Mouse (Mus musculus) hindbrain, postnatal 0 days (tissue): Measurements from ENCODE around the gene Vwa2. TPM values are rescaled to one million over a fixed set of nuclear protein-coding genes. Genes with fewer than 3 reads are reported as not detected.

ENCODE experiments used
- ATAC-seq: fragments of 200-750 bp; cut with Nextera tagmentation; 2 replicates; pipeline ENCODE4 v1.8.0; 2017; ENCODE audit warnings: mild to moderate bottlenecking, moderate TSS enrichment, moderate library complexity
- DNase-seq: peaks from one replicate; pipeline ENCODE4 v3.0.0-alpha.2; 2015; ENCODE audit warnings: low spot score
- H3K27ac ChIP-seq: fragments of 300-500 bp; sonication (generic); 2 replicates; pipeline ENCODE4 v1.5.1; 2014; ENCODE audit warnings: mild to moderate bottlenecking
- H3K27me3 ChIP-seq: fragments of 300-500 bp; sonication (generic); 2 replicates; pipeline ENCODE4 v1.6.1; 2014; ENCODE audit warnings: low read length, mixed read lengths; ENCODE audit not compliant: insufficient read depth
- H3K36me3 ChIP-seq: fragments of 300-500 bp; sonication (generic); 2 replicates; pipeline ENCODE4 v1.6.1; 2014; ENCODE audit warnings: low read length, mixed read lengths; ENCODE audit not compliant: insufficient read depth
- H3K4me1 ChIP-seq: fragments of 300-500 bp; sonication (generic); 2 replicates; pipeline ENCODE4 v1.6.1; 2014; ENCODE audit warnings: antibody characterized with exemption, low read length, mixed read lengths; ENCODE audit not compliant: insufficient read depth
- H3K4me2 ChIP-seq: fragments of 300-500 bp; sonication (generic); 2 replicates; pipeline ENCODE4 v1.6.1; 2014; ENCODE audit warnings: low read depth, mild to moderate bottlenecking, low read length, moderate library complexity, mixed read lengths
- H3K4me3 ChIP-seq: fragments of 300-500 bp; sonication (generic); 2 replicates; pipeline ENCODE4 v1.5.1; 2014; ENCODE audit warnings: low read length
- H3K9ac ChIP-seq: fragments of 300-500 bp; sonication (generic); replicated peaks from 2 replicates; pipeline ENCODE4 v1.6.1; 2014; ENCODE audit warnings: mild to moderate bottlenecking, low read length, moderate library complexity, mixed read lengths
- H3K9me3 ChIP-seq: fragments of 300-500 bp; sonication (generic); 2 replicates; pipeline ENCODE4 v1.6.1; 2016; ENCODE audit warnings: low read length, mixed read lengths
- CTCF ChIP-seq: IDR thresholded peaks from 2 replicates; pipeline ENCODE4 v1.5.1; 2016; ENCODE audit warnings: antibody characterized with exemption, control low read depth, low read depth
- WGBS: fragments of 180-500 bp; shearing (Covaris S2); extraction: QIAGEN DNeasy Blood & Tissue Kit; methylation state at CpG from one replicate; pipeline ENCODE4 v1.1.7; 2014; 5-methylcytosine and 5-hydroxymethylcytosine counted together
- polyA plus RNA-seq: library from polyadenylated mRNA; unstranded; fragments of >200 nt; fragmentation: Nextera tagmentation; extraction: Ambion mirVana; gene quantifications from 2 replicates; pipeline ENCODE4 v1.2.1, GENCODE M21; 2015
- total RNA-seq: library from RNA; depleted of rRNA; stranded (reverse); fragments of >200 nt; gene quantifications from 2 replicates; pipeline ENCODE4 v1.2.3, GENCODE M21; 2014

Vwa2 gene
- total and polyA plus RNA-seq, 2 experiments from 2014 or later = 0.64 to 1.6 TPM

DNA sequence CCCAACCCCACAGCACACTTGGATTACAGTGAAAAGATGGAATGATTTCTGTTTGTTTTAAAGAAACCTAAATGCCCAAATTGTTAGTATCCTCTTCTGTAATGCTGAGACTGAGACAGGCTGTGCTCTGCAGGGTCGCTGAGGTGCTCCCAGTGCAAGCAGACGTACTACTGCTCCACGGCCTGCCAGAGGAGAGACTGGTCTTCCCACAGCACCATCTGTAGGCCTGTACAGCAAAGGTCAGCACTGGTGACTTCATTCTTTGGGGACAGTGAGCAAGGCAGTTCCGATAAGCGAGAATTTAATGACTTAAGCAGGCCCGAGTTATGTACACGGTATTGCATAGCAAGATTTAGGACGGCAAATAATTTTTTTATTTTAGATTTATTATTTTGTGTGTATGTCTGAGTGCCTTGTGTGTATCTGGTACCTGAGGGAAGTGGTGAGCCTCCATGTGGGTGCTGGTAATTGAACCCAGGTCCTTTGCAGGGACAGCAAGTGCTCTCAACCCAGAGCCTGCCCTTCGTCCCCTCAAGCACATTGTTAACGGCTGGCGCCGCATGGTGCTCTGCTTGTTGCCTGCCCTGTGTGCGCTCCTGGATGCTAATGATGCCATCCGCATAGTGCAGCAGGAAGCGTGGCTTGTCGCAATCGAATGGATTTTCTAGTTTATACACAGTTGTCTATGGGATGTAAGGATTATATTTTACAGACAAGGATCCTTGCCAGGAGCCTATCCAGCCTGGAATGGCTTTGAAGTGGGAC, 34.9 kb upstream of the Vwa2 start:
- peak; percentile 43; the same call in 1 of the 2 replicates for TF ChIP-seq CTCF
- H3K9ac ChIP-seq = no peak overlapping the region
- H3K36me3 ChIP-seq = no peaks in the 10 kb centered on the region
- no peaks in the 10 kb centered on the region for H3K4me1 ChIP-seq
- no peak overlapping the region for H3K27ac ChIP-seq
- H3K4me2 ChIP-seq = no peak overlapping the region
- WGBS = 59% methylated on average over 17 of the region's 17 CpGs
- H3K4me3 ChIP-seq = no peak overlapping the region
- no peaks in the 10 kb centered on the region for H3K9me3 ChIP-seq
- ATAC-seq = no peak
- DNase-seq = peak; percentile 18
- no peaks in the 10 kb centered on the region for H3K27me3 ChIP-seq

DNA sequence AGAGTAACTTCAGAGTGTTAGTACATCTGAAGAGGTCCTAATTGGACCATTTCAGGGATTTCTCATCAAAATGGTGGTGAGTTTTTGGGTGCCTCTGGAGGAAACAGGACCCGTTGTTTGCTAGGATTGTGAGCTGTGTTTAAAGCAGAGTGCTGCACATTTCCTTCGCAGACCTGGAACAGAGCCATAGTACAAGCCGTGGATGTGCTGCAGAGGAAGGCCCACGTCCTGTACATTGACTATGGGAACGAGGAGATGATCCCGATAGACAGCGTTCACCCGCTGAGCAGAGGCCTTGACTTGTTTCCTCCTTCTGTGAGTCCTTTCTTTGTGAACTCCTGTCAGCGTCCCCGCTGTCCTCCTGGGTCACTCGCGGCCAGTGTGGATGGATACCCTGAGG, 31.1 kb upstream of the Vwa2 start:
- no peak for ATAC-seq
- Histone ChIP-seq H3K9ac (no peak overlapping the region), H3K36me3 (no peaks in the 10 kb centered on the region), H3K4me2 (no peak overlapping the region), H3K9me3 (no peaks in the 10 kb centered on the region), H3K27me3 (no peaks in the 10 kb centered on the region), H3K27ac (no peak overlapping the region), H3K4me1 (no peaks in the 10 kb centered on the region), H3K4me3 (no peak overlapping the region)
- no peak for DNase-seq
- TF ChIP-seq CTCF = no peak
- 63% methylated on average over 12 of the region's 12 CpGs for WGBS

- Histone ChIP-seq H3K36me3 (no peaks in the 10 kb centered on the region), H3K27ac (no peak overlapping the region), H3K4me1 (no peaks in the 10 kb centered on the region), H3K9ac (no peak overlapping the region), H3K9me3 (no peaks in the 10 kb centered on the region), H3K4me3 (no peak overlapping the region), H3K27me3 (no peaks in the 10 kb centered on the region), H3K4me2 (no peak overlapping the region)
- ATAC-seq (no peak), DNase-seq (no peak)
- TF ChIP-seq CTCF = no peak
These were observed 21.5 kb upstream of the Vwa2 start for GRCm38 (mm10) chr19:56852590-56852989.

DNA sequence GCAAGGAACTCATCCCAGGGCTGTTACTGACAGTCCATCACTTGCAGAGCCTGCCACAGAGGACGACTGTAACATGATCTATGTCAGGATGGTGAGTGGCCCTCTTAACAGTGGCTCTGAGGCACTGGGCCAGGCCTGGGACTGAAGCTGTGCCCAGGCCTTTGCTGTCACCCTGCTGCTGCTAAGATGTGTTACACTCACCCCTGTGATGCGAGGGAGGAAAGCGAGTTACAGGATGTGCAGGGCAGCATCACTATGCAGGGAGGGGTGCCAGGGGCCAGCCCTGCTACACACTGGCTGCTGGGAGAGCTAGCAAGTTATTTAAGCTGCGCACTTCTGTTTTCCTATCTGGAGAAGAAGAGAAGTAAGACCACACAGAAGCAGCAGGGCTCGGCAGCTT, 17.6 kb upstream of the Vwa2 start:
- no peaks in the 10 kb centered on the region for H3K4me1 ChIP-seq
- no peak overlapping the region for H3K27ac ChIP-seq
- ATAC-seq (no peak), DNase-seq (no peak)
- no peaks in the 10 kb centered on the region for H3K9me3 ChIP-seq
- H3K4me3 ChIP-seq = no peak overlapping the region
- H3K9ac ChIP-seq = no peak overlapping the region
- no peak overlapping the region for H3K4me2 ChIP-seq
- H3K36me3 ChIP-seq = no peaks in the 10 kb centered on the region
- 60% methylated on average over 5 of the region's 5 CpGs for WGBS
- H3K27me3 ChIP-seq = no peaks in the 10 kb centered on the region
- TF ChIP-seq CTCF = no peak

DNA sequence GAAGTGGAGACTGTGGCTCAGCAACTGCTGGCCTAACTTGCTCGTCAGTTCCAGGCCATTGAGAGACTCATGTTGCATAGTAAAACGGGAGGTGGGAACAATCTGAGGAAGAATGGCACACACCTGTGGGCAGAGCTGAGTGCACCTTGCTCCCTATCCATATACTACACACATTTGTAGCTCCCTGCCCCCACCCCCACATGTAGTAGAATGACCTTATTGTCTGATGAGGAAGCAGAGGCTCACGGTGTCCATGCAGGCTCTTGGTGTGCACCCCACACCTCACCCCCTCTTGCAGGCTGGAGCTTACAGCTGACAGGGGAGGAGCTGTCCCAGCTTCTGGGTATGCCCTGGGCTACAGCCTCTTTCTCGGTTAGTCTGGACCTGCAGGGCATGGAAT, 6.3 kb upstream of the Vwa2 start:
- Histone ChIP-seq H3K36me3 (no peaks in the 10 kb centered on the region), H3K4me3 (no peak overlapping the region), H3K9ac (no peak overlapping the region), H3K9me3 (no peaks in the 10 kb centered on the region), H3K27ac (no peak overlapping the region), H3K27me3 (peaks cover 6% of the 10 kb centered on the region; the same call in 1 of the 2 replicates), H3K4me2 (no peak overlapping the region), H3K4me1 (no peaks in the 10 kb centered on the region)
- 71% methylated on average over 4 of the region's 4 CpGs for WGBS
- no peak for TF ChIP-seq CTCF
- ATAC-seq (no peak), DNase-seq (no peak)

- peaks cover 34% of the 10 kb centered on the region for H3K27me3 ChIP-seq
- H3K4me2 ChIP-seq = peak overlapping the region; percentile 95
- H3K9ac ChIP-seq = 0 out of 2 replicates have a peak overlapping the region, but pooled peaks have one; percentile 21
- WGBS = 10% methylated on average over 30 of the region's 30 CpGs
- H3K27ac ChIP-seq = no peak overlapping the region
- H3K4me1 ChIP-seq = peaks cover 6% of the 10 kb centered on the region; the same call in 1 of the 2 replicates
- TF ChIP-seq CTCF = no peak
- peak overlapping the region; percentile 51 for H3K4me3 ChIP-seq
- no peaks in the 10 kb centered on the region for H3K9me3 ChIP-seq
- no peaks in the 10 kb centered on the region for H3K36me3 ChIP-seq
- ATAC-seq (no peak), DNase-seq (peak; percentile 6)
These were observed 709 bp downstream of the Vwa2 start for GRCm38 (mm10) chr19:56874601-56875315.
